Mouse (Mus musculus): ENCODE data around the gene A3galt2.

DNA sequence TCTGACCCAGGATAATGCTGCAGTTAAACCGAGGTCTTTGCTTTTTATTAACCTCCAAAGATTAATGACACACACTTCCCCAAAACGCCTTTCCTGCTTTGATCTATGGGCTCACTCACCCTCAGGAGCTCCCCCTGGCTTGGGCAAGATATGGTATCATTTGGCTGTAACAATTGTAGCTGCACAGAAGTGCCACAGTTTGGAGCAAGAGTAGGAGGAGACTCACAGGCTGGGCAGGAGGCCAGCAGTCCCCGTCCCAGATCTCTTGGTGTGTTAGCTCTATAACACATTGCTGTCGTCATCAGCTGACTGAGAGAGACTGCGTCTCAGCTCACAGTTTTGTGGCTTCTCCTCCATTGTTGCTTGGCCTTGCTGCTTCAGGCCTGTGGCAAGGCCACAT lies 35.1 kb upstream of the A3galt2 start:
- TF ChIP-seq POLR2A (IDR thresholded peaks at IDR 0.05; ENCODE audit: insufficient read length, low read depth) (no peak), TCF12 (IDR thresholded peaks at IDR 0.05; ENCODE audit: insufficient read depth, poor library complexity, severe bottlenecking) (no peak), MAX (IDR thresholded peaks at IDR 0.05; ENCODE audit: low read depth) (no peak), MYOD1 (IDR thresholded peaks at IDR 0.05; ENCODE audit: control insufficient read depth in 1 of 3, insufficient read length in 2 of 3, low read depth in 2 of 3) (no peak), MYOG (IDR thresholded peaks at IDR 0.05; ENCODE audit: control insufficient read depth in 1 of 3, insufficient read depth in 1 of 3, insufficient read length in 2 of 3, low read depth in 2 of 3) (no peak), POLR2AphosphoS2 (IDR thresholded peaks at IDR 0.05; ENCODE audit: insufficient read length, low read depth) (no peak), USF1 (IDR thresholded peaks at IDR 0.05; ENCODE audit: low read depth) (no peak)

All from myocyte (in vitro differentiated cells).